Mouse (Mus musculus) CH12.LX (cell line): ENCODE results near the gene Ctdsp1. TPM values are rescaled to one million over a fixed set of nuclear protein-coding genes. Genes with fewer than 3 reads are reported as not detected.

Experiments
- DNase-seq: peaks from one replicate; pipeline ENCODE4 v3.0.0-alpha.2; 2013; ENCODE audit errors: extremely low read depth
- H3K27ac ChIP-seq: 2 replicates; pipeline ENCODE4 v1.5.1; 2012; ENCODE audit warnings: low read depth, mild to moderate bottlenecking, control low read depth, moderate library complexity; ENCODE audit not compliant: insufficient read depth
- H3K27me3 ChIP-seq: replicated peaks from 2 replicates; pipeline ENCODE3; 2012; ENCODE audit warnings: inconsistent platforms
- H3K36me3 ChIP-seq, 2 experiments: replicated peaks in 1 of 2; 2 replicates each; pipeline versions ENCODE3 to v1.6.1; 2012; ENCODE audit warnings: inconsistent platforms in 1 of 2, low read length in 1 of 2, mild to moderate bottlenecking in 1 of 2, mixed read lengths in 1 of 2, moderate library complexity in 1 of 2; ENCODE audit not compliant: control insufficient read depth in 1 of 2, insufficient read depth in 1 of 2
- H3K4me1 ChIP-seq, 2 experiments: 2 replicates each; pipeline ENCODE4 v1.6.1; 2012; ENCODE audit warnings: inconsistent platforms in 1 of 2, moderate library complexity in 1 of 2; ENCODE audit not compliant: insufficient read depth in 2 of 2, control insufficient read depth in 1 of 2
- H3K4me2 ChIP-seq: 2 replicates; pipeline ENCODE4 v1.6.1; 2012; ENCODE audit warnings: low read depth, mild to moderate bottlenecking, control low read depth; ENCODE audit not compliant: poor library complexity, insufficient read depth, severe bottlenecking
- H3K4me3 ChIP-seq, 3 experiments: fragments of 150-350 bp in 1 of 3; sonication (generic) in 1 of 3; replicated peaks in 1 of 3; 2 replicates each; pipeline versions ENCODE3 to v1.5.1; 2011 to 2012; ENCODE audit warnings: low read depth in 2 of 3, low read length in 2 of 3, mild to moderate bottlenecking in 2 of 3, moderate library complexity in 2 of 3, control low read depth in 1 of 3, improper control_type of control experiment in 1 of 3, inconsistent platforms in 1 of 3, mixed read lengths in 1 of 3; ENCODE audit not compliant: poor library complexity in 1 of 3
- H3K79me2 ChIP-seq: replicated peaks from 2 replicates; pipeline ENCODE4 v1.6.1; 2012; ENCODE audit warnings: mild to moderate bottlenecking, moderate library complexity; ENCODE audit not compliant: control insufficient read depth, poor library complexity, insufficient read depth, severe bottlenecking; ENCODE audit errors: extremely low read depth
- H3K9ac ChIP-seq: 2 replicates; pipeline ENCODE4 v1.6.1; 2012; ENCODE audit warnings: low read depth, mild to moderate bottlenecking, control low read depth, moderate library complexity; ENCODE audit not compliant: insufficient read depth
- H3K9me3 ChIP-seq: replicated peaks from 2 replicates; pipeline ENCODE3; 2012; ENCODE audit warnings: low read length, inconsistent platforms, mixed read lengths
- BHLHE40 ChIP-seq: IDR thresholded peaks from 2 replicates; pipeline ENCODE4 v1.6.1; 2011; ENCODE audit warnings: mild to moderate bottlenecking, low read depth, low read length, improper control_type of control experiment
- CHD1 ChIP-seq: IDR thresholded peaks from 2 replicates; pipeline ENCODE4 v1.6.1; 2012; ENCODE audit warnings: low read depth, low read length, improper control_type of control experiment, inconsistent platforms
- E2F4 ChIP-seq: IDR thresholded peaks from 2 replicates; pipeline ENCODE4 v1.6.1; 2011; ENCODE audit warnings: low read depth, low read length, improper control_type of control experiment; ENCODE audit not compliant: insufficient replicate concordance
- EP300 ChIP-seq: IDR thresholded peaks from 2 replicates; pipeline ENCODE4 v1.6.1; 2011; ENCODE audit warnings: low read length, improper control_type of control experiment
- GABPA ChIP-seq: IDR thresholded peaks from 2 replicates; pipeline ENCODE4 v1.6.1; 2012; ENCODE audit warnings: low read depth, low read length, improper control_type of control experiment, inconsistent platforms; ENCODE audit not compliant: insufficient replicate concordance
- HCFC1 ChIP-seq: IDR thresholded peaks from 2 replicates; pipeline ENCODE4 v1.6.1; 2012; ENCODE audit warnings: low read depth, mild to moderate bottlenecking, inconsistent platforms, low read length, improper control_type of control experiment
- IRF4 ChIP-seq: IDR thresholded peaks from 2 replicates; pipeline ENCODE4 v1.6.1; 2014; ENCODE audit warnings: low read depth, mild to moderate bottlenecking, inconsistent platforms, low read length, improper control_type of control experiment
- JUND ChIP-seq: conservative IDR thresholded peaks from 2 replicates; pipeline ENCODE4 v1.6.1; 2011; ENCODE audit warnings: low read depth, low read length, improper control_type of control experiment
- KAT2A ChIP-seq: IDR thresholded peaks from 2 replicates; pipeline ENCODE4 v1.6.1; 2012; ENCODE audit warnings: low read length, improper control_type of control experiment, inconsistent platforms; ENCODE audit not compliant: insufficient replicate concordance
- MAFK ChIP-seq: IDR thresholded peaks from 2 replicates; pipeline ENCODE4 v1.6.1; 2011; ENCODE audit warnings: low read length, improper control_type of control experiment; ENCODE audit not compliant: insufficient replicate concordance
- MAX ChIP-seq: IDR thresholded peaks from 2 replicates; pipeline ENCODE4 v1.6.1; 2011; ENCODE audit warnings: low read length, improper control_type of control experiment
- NELFE ChIP-seq: IDR thresholded peaks from 2 replicates; pipeline ENCODE4 v1.6.1; 2011; ENCODE audit warnings: low read depth, low read length, improper control_type of control experiment
- NRF1 ChIP-seq: IDR thresholded peaks from 2 replicates; pipeline ENCODE4 v1.6.1; 2014; ENCODE audit warnings: low read depth, mild to moderate bottlenecking, inconsistent platforms, low read length, improper control_type of control experiment, moderate library complexity
- POLR2A ChIP-seq: IDR thresholded peaks from 2 replicates; pipeline ENCODE4 v1.6.1; 2011; ENCODE audit warnings: low read depth, mild to moderate bottlenecking, improper control_type of control experiment, low read length
- POLR2AphosphoS2 ChIP-seq: IDR thresholded peaks from 2 replicates; pipeline ENCODE4 v1.6.1; 2011; ENCODE audit warnings: low read depth, low read length, improper control_type of control experiment
- RCOR1 ChIP-seq: conservative IDR thresholded peaks from 2 replicates; pipeline ENCODE4 v1.6.1; 2012; ENCODE audit warnings: low read depth, mild to moderate bottlenecking, inconsistent platforms, low read length, improper control_type of control experiment
- SMC3 ChIP-seq: IDR thresholded peaks from 2 replicates; pipeline ENCODE4 v1.6.1; 2011; ENCODE audit warnings: low read depth, low read length, improper control_type of control experiment
- TBP ChIP-seq: conservative IDR thresholded peaks from 2 replicates; pipeline ENCODE4 v1.6.1; 2011; ENCODE audit warnings: low read depth, low read length, improper control_type of control experiment
- UBTF ChIP-seq: IDR thresholded peaks from 2 replicates; pipeline ENCODE4 v1.6.1; 2012; ENCODE audit warnings: low read depth, mild to moderate bottlenecking, inconsistent platforms, low read length, improper control_type of control experiment, moderate library complexity
- USF1 ChIP-seq: IDR thresholded peaks from 2 replicates; pipeline ENCODE4 v1.6.1; 2014; ENCODE audit warnings: low read depth, mild to moderate bottlenecking, inconsistent platforms, low read length, improper control_type of control experiment
- ZC3H11A ChIP-seq: IDR thresholded peaks from 2 replicates; pipeline ENCODE4 v1.6.1; 2012; ENCODE audit warnings: low read depth, mild to moderate bottlenecking, inconsistent platforms, low read length, improper control_type of control experiment
- ZKSCAN1 ChIP-seq: IDR thresholded peaks from 2 replicates; pipeline ENCODE4 v1.6.1; 2012; ENCODE audit warnings: low read depth, inconsistent platforms, low read length, improper control_type of control experiment, borderline replicate concordance
- ZMIZ1 ChIP-seq: IDR thresholded peaks from 2 replicates; pipeline ENCODE4 v1.6.1; 2012; ENCODE audit warnings: low read depth, mild to moderate bottlenecking, inconsistent platforms, low read length, improper control_type of control experiment
- dilution Hi-C: fragments of 300-500 bp; cut with MboI; formaldehyde crosslinking; loops from 2 replicates; pipeline ENCODE4 v1.14.3; 2020; ENCODE audit warnings: low sequenced_read_pairs; ENCODE audit not compliant: extremely low pct_unique_long_range_greater_than_20kb, extremely low pct_ligation_motif_present
- in situ Hi-C: fragments of 300-500 bp; cut with MboI; formaldehyde crosslinking; loops from 3 replicates; pipeline ENCODE4 v1.14.3; 2019; ENCODE audit warnings: low sequenced_read_pairs, low pct_ligation_motif_present, low pct_unique_long_range_greater_than_20kb, mixed read lengths
- polyA plus RNA-seq: library from polyadenylated mRNA; unstranded; fragments of >175 nt; gene quantifications from 2 replicates; pipeline ENCODE4 v1.2.1, GENCODE M21; 2012; ENCODE audit warnings: low read depth; ENCODE audit not compliant: insufficient read length
- total RNA-seq, 2 experiments: library from RNA; depleted of rRNA; stranded (reverse); fragments of 300-350 nt in 1 of 2; fragments of >200 nt in 1 of 2; gene quantifications; 2 replicates each; pipeline ENCODE4 v1.2.3; 2012 to 2014

Gene Ctdsp1
- total and polyA plus RNA-seq, 3 experiments = 14.4 to 65.8 (median 23.4) TPM

- DNase-seq = no peak
- no peak overlapping the region for H3K27ac ChIP-seq
- no peak overlapping the region for H3K4me2 ChIP-seq
- H3K36me3 ChIP-seq = no peaks in the 10 kb centered on the region
- peaks cover 5% of the 10 kb centered on the region for H3K9me3 ChIP-seq
- peaks cover 5 to 7% of the 10 kb centered on the region in 2 experiments; a peak in 1 of 4 replicates for H3K4me1 ChIP-seq
- no peak for TF ChIP-seq CHD1
- no peak for TF ChIP-seq JUND
- no peak for TF ChIP-seq E2F4
- no peak for TF ChIP-seq POLR2A
- TF ChIP-seq GABPA = no peak
- TF ChIP-seq USF1 = no peak
- TF ChIP-seq KAT2A = no peak
- TF ChIP-seq NELFE = no peak
- no peak for TF ChIP-seq MAFK
- no peak for TF ChIP-seq EP300
- TF ChIP-seq ZKSCAN1 = no peak
- no peak for TF ChIP-seq MAX
- no peak for TF ChIP-seq RCOR1
- TF ChIP-seq HCFC1 = no peak
- TF ChIP-seq ZC3H11A = no peak
- TF ChIP-seq IRF4 = no peak
- no peak for TF ChIP-seq BHLHE40
- no peaks in the 10 kb centered on the region for H3K79me2 ChIP-seq
- dilution Hi-C loops (no loop called here), in situ Hi-C loops (no loop called here)
- H3K9ac ChIP-seq = no peak overlapping the region
- peaks cover 4% of the 10 kb centered on the region for H3K27me3 ChIP-seq
- H3K4me3 ChIP-seq = no peak overlapping the region
These were observed 27.6 kb downstream of the Ctdsp1 start for GRCm38 (mm10) chr1:74418747-74419439.

GRCm38 (mm10) chr1:74419440-74419794 lies 28.1 kb downstream of the Ctdsp1 start:
- in situ Hi-C loops = no loop called here
- H3K4me2 ChIP-seq = no peak overlapping the region

More at GRCm38 (mm10) chr1:74419440-74419794, 28.1 kb downstream of the Ctdsp1 start:
- Histone ChIP-seq H3K27ac (no peak overlapping the region), H3K4me3 (no peak overlapping the region), H3K4me1 (peaks cover 5 to 7% of the 10 kb centered on the region in 2 experiments; a peak in 1 of 4 replicates), H3K27me3 (peaks cover 4% of the 10 kb centered on the region), H3K36me3 (no peaks in the 10 kb centered on the region), H3K9ac (no peak overlapping the region), H3K79me2 (no peaks in the 10 kb centered on the region), H3K9me3 (peaks cover 6% of the 10 kb centered on the region)
- no peak for DNase-seq
- dilution Hi-C loops = no loop called here
- TF ChIP-seq ZMIZ1 = no peak
- TF ChIP-seq SMC3 = no peak
- TF ChIP-seq POLR2AphosphoS2 = no peak
- no peak for TF ChIP-seq NRF1
- TF ChIP-seq MAFK = no peak
- no peak for TF ChIP-seq TBP
- no peak for TF ChIP-seq UBTF
- no peak for TF ChIP-seq IRF4
